Mouse (Mus musculus) left cerebral cortex, postnatal 14 days (tissue): ENCODE results near the gene Rasgrf2. TPM values are rescaled to one million over a fixed set of nuclear protein-coding genes. Genes with fewer than 3 reads are reported as not detected.

Experiments
- total RNA-seq, 2 experiments: library from RNA; stranded (reverse); gene quantifications; 2 replicates each; pipeline ENCODE4 v1.2.3; 2021

Rasgrf2 gene
- total RNA-seq, 2 experiments from 2014 or later = 130 to 154 TPM

Other genes with a start within 250 kb of the Rasgrf2 start
- gene Gm20379, start 174.3 kb upstream of the Rasgrf2 start, total RNA-seq = not detected
- gene Dhfr, start 223.1 kb upstream of the Rasgrf2 start, total RNA-seq = 1 to 10 TPM; 1.4 to 1.5 TPM
- gene Msh3, start 223.3 kb upstream of the Rasgrf2 start, total RNA-seq = 10 to 100 TPM; 26.2 to 27.9 TPM